Mouse (Mus musculus): Measurements from ENCODE around the gene Anapc4.

The Anapc4 gene

DNA sequence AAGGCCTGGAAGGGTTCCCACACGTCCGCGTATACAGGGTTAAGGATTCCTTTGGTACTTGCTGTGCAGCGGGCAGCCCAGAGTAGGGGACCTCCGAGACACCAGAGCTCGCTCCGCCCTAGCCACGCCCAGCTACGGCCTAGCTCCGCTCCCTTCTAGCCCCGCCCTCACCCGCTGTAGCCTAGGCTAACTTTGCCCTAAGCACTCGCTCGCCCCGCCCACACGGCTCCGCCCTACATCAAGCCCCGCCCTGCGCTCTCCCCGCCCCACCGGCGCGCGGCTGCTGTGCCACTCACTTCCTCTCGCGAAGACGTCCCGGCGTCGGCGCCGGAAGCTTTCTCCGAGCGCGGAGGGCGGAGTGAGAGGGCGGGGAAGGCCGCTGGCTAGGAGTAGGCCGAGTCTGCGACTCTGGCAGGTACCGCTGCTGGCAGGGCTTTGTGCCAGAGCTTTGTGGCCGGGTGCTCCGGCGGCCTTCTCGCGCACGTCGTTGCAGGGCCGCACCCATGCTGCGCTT is at the start of gene Anapc4:
TSS of gene Anapc4 (plus strand) at position 252 of the 514 bp plus-strand sequence.
- DNase-seq = peak; percentile 100

DNA sequence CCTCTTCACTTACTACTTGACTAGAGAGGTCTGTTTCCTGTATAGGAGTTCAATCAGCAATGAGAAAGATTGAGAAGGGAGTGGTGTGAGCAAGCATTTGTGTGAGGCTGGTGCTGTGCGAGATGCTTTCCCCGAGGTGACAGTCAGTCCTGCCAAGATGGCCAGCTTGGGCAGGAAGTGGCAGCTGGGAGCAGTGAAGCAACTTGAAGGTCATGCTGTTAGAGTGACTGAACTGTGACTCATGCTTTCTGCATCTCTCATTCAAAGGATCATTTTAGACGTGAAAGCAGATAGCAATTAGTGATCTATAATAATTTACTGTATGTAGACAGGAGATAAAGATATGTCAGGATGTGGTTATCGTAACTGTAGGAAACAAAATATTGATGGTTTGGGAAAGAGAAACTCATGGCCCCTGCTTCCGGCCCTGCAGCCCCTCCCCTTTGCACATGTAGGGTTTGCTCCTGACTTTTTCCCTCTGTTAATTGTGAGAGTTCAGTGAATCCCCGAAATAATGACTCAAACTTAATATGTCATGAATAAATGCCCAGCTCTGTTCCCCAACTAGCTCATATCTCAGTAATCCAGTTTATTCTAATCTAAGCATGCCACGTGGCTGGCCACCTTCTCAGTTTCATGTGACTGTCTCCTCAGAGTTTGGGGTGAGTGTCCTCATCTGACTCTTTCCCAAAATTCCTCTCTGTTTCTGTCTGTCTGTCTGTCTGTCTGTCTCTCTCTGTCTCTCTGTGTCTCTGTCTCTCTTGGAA is 47.1 kb upstream of the Anapc4 start:
- no peak for DNase-seq

DNA sequence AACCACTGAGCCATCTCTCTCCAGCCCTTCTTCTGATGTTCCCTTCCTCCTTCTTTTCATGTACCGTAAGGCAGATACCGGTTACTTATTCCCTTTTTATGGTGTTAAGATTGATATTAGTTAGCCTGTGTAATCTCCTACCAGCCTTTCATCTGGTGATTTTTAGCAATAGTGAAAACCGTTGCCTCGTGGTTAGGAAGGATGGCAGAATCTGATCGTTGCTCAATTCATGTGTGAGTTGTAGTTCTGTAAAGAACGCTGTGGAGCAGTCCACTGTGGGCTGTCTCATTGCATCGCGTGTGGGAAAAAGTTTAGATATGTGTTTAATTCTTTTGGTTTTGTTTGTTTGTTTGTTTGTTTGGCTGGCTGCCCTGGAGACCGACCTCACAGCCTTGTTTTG is 40.6 kb upstream of the Anapc4 start:
- no peak for DNase-seq

DNA sequence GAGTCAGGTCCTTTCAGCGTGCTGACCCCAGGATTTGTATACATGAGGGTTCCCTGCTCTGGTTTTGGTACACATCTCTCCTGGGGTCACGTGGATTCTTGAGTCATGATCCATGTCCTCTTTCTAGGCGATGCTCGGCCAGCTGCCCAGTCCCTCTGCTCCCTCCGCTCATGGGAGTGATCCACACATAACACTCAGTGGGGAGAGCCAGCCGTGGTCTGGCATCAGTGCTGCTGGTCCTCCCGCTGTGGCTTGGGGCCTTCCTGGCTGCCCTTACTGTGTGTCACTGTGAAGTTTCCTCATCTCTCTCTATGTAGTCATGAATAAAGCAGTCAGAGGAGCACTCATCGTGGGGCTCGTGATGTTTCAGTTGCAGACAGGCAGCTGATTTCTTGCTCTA is 39.7 kb upstream of the Anapc4 start:
- DNase-seq = no peak

DNA sequence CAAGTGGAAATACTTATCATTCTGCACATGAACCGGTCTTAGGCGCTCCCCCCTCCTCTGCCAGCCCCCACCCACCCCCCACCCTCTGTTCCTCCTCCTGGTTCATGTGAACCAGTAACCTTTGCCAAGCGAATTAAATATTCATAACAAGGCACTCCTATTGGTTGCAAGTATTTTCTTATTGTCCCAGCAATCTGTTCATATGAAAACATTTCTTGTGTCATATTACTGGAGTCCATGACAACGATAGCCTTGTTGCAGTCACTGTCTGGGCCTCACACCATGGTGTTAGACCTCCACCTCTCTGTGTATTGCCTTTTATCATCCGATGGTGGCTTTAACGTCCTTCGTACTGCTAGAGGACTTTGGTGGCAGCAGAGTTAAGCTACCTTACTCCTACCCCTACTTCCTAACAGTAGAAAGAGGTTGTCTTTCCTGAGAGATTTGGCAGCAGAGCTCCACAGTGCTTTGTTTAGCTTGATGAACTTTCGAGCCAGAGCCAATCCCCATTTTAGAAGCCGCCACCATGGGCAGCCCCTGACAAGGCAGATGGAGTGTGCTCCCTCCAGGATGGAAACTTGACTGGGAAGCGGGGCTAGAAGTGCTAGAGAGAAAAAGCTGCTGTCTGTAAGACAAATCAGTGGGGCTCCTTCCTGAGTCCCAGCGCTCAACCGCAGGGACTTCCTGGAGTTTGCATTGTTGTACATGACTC is 34.4 kb upstream of the Anapc4 start:
- DNase-seq = no peak

DNA sequence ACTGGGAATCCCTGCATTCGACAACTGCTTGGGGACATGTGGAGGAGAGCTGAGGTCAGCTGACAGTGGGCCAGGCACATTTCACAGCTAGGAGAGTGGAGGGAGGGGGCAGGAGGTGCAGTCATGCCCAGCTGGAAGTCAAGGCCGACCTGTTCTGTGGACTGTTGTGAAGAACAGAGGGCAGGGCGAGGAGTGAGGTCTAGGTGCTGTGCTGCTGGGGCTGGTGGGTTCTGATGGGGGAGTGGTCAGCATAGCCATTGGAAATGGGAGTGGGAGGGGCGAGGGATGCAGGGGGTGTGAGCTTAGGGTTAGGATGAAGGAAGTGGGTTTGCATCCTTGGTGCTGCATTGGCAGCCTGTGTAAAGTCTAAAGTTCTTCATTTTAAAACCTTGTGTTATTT is 28.0 kb upstream of the Anapc4 start:
- DNase-seq = no peak

DNA sequence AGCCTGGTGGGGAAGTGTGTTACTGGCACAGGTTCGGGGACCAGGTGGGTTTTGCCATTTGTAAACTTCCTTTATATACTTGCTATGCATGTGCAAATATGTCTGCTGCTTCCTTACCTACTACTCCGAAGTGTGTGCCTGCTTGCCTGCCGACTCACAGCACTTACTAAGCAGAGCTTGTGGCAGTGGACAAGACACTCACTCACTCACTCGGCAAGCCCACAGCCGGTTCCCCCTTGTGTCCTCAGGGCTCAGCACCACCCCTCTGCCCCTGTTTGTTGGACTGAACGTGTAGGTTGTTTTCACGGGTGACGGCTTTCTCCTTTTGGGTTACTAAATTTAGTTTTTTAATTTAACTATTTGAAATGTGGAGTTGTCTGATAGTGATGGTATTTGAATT is 27.5 kb upstream of the Anapc4 start:
- DNase-seq = no peak

DNA sequence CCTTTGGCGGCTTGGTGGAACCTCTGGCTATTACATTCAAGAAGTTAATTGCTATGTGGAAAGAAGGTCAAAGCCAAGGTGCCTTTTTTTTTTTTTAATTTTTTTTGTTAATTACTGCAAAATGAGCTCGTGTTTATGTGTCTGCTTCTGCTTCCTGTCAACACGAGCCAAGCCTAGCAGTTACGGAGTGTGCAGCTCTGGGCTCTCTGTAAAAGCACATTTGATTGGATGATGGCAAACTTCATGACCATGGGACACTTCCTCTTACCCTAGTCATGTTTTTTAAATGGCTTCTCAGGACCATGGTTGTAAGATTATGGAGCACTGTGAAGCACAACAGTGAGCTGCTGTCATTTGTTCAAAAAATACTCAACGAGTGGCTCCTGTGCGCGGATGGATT is 26.8 kb upstream of the Anapc4 start:
- DNase-seq = no peak

DNA sequence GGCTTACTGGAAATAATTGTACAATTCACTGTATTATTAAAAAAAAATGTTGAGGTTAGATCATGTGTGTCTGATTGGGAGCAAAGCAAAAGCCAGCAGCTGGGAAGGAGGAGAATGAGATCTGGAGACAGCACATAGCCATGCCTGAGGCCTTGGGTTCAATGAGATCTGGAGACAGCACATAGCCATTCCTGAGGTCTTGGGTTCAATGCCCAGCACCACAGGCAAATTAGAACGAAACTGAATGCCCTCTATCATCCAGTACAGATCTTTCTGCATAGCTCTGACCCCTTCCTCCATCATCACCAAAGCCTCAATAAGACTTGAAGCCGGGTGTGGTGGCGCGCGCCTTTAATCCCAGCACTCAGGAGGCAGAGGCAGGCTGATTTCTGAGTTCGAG is 23.4 kb upstream of the Anapc4 start:
- DNase-seq = no peak

DNA sequence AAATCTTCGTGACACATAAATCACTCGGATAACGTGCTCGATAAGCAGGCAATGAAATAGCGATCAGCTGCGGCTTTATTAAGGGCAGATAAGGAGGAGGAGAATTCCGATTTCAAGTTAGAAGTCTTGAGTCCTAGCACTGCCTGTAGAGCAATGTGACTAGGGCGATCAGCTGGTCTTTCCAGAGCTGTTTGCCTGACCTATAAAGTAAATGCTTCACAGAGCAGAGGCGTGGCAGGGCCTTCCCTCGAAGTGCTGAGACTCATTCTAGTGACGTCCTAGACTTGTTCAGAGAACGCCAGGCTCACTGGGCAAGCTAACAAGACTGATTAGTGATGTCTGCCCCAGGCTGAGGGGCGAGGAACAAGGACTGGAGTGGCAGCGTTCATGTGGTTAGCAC is 22.8 kb upstream of the Anapc4 start:
- no peak for DNase-seq

DNA sequence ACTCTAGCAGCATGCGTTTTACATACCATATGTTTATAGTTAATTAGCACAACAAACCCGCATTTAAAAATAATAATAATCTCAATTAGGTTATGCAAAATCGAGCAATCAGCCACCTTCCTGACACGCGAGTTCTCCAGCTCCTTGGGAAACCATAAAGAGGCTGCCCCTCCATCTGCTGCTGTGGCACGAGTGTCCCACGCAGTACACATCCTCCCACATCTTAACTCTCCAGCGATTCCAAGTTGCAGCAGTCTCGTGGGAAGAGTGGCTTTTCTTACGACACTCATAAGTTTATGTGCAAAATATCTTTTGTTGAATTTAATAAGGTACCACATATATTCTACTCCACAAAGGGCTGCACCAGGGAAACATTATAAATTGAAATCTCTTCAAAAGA is 21.4 kb upstream of the Anapc4 start:
- no peak for DNase-seq

DNA sequence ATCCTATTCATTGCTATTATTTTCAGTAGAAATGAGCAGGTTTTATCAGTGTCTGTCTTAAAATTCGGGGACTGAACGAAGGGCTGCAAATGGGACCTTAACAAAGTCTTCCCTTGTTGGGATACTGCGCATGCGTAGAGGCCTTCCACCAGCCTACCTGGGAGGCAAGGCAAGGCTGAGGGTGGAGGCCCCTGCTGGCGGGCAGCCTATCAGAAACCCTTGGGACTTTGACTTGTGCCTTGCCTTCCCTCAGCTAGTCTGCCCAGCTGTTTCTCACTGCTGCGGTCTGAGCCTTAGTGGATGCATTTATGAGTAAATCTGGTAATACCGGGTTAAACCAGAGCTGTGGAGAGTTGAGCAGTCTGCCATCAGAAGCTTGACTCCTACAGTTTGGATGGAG is 20.5 kb upstream of the Anapc4 start:
- no peak for DNase-seq

DNA sequence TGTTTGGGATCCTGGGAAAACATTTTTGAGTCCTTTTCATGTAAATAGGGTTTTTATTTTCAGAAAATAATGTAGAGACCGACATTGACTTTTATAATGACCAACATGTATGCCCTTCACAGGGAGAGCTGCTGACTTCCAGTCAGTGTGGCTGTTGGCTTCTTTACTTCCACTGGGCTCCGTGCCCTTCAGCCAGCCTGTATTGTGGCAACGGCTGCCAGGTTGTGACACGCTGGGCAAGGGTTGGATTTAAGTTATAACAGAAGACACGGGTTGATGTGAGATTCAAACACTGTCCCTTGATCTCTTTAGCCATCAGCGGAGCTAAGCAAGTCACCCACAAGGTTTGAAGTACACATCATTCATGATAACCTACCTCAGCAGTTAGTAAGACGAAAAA is 15.1 kb upstream of the Anapc4 start:
- no peak for DNase-seq

DNA sequence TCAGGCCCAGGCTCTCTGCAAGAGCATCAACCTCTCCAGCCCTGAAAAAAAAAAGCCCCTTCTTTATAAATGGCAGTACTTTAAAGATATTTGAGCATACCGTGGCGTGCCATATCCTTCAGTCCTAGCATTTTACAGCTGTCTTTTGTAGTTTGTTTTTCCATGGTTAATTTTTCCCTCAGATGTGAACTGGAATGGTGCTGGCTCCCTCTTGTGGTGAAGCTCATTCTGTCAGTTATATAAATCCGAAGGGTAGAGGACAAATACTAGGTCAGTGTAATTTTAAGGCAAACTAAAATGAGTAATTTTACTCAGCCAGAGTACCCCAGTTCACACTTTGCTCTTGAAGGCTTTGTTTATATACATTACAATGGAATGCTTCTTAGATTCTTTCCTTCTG is 12.1 kb upstream of the Anapc4 start:
- DNase-seq = peak; percentile 73

DNA sequence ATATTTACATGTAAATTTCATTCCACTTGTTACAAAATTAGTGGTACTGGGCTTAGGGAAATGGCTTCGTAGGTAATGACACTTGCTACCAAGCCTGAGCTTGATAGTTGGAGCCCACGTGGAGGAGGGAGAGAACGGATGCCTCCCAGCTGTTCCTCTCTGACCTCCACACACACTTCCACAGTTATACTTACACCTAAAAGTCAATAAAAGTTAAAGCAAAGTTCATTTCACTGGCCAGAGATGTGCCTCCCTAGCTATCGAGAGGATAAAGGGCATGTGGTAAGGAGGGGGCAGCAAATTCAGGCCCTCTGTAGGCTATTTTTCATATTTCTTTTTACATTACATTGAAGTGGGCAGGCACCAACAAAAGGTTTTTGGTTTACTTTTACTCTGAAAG is 5.9 kb upstream of the Anapc4 start:
- DNase-seq = no peak

DNA sequence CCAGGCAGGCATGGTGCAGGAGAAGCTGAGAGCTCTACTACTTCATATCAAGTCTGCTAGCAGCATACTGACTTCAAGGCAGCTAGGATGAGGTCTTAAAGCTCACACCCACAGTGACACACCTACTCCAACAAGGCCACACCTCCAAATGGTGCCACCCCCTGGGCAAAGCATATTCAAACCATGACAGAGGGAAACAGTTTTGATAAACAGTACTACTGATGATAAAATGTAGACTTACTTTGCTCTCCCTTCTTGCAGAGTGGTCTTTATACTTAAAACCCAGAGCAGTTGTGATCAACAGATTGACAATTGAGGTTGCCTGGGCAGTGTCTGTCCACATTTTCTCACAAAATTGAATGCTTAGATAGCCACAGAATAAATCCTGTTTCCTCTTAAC is 807 bp upstream of the Anapc4 start:
- no peak for DNase-seq

DNA sequence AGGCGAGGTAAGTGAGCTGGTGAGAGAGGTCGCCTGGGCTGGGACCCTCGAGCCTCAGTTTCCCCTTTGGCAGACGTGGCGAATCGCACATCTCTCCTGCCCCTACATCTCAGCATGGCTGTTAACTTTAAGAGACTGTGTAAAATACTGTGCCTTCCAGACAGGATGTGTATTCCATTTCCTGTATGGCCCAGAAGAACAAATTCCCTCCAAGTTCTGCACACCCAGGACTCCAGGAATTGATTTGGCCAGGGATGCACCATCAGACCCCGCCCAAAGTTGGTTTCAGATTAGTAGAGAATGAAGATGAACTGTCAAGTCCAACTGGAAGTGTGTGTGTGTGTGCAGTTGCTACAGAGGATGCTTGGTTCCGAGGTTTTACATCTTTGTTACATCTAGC is 574 bp downstream of the Anapc4 start:
- no peak for DNase-seq

DNA sequence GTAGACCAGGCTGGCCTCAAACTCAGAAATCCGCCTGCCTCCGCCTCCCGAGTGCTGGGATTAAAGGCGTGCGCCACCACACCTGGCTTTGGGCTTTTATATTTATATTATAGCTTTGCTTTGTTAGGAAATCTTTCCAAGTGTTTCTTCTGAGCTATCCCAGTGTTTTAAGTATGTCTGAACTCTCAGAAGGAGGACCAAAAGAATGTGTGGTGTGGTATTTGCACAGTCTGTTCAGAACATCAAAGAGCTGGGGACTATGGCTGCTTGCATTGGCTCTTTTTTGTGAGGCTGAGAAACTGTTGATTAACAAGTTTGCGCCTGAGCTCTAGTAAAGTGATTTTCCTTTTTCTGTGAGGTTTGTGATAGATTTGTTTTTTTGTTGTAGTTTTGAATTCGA is 10.5 kb downstream of the Anapc4 start:
- no peak for DNase-seq

DNA sequence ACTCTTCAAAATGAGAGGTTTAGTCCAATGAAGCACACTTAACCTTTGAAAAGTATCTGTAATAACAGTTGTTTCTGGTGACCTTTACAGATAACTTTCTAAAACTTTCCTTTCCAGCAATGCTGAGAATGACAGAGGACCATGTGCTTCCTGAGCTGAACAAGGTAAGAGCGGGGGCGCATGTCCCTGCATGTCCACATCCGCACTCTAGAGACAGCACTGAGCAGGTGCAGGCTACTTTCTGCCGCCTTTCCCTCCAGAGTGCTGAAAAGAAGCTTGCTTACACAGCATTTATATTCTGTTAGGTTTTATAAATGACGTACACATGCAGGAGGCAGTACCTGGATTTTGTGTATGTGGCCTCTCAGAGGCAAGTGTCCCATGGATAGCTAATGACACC is 21.9 kb downstream of the Anapc4 start:
- no peak for DNase-seq

DNA sequence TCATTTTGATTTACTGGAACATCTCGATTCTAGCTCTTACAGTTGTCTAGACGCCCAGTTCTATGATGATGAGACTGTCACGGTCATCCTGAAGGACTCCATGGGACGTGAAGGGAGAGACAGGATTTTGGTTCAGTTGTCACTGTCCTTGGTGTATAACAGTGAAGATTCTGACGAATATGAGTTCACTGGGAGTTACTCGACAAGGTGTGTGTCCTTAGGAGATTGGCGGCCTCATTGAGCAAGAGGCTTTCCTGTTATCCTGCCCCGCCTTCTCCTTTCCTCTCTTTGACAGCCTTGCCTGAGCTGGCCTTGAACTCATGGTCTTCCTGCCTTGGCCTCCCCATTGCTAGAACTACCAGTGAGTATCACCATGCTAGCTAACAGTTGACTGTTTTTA is 30.6 kb downstream of the Anapc4 start:
- no peak for DNase-seq

DNA sequence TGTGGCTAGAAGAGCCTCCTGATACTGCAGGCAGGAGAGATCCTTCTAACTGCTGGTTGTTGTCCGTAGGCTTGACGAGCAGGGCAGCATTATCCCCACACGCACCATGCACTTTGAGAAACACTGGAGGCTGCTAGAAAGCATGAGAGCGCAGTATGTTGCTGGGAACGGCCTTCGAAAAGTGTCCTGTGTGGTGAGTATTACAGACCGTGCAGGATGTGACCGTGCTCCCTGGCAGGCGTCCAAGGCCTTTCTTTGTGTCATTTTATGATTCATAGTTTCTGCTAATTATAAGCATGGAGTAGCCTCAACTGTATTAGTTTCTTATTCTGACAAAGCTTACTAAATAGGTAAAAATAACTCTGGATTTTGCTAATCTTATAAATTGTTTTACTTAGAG is 32.0 kb downstream of the Anapc4 start:
- DNase-seq = peak; percentile 76

DNA sequence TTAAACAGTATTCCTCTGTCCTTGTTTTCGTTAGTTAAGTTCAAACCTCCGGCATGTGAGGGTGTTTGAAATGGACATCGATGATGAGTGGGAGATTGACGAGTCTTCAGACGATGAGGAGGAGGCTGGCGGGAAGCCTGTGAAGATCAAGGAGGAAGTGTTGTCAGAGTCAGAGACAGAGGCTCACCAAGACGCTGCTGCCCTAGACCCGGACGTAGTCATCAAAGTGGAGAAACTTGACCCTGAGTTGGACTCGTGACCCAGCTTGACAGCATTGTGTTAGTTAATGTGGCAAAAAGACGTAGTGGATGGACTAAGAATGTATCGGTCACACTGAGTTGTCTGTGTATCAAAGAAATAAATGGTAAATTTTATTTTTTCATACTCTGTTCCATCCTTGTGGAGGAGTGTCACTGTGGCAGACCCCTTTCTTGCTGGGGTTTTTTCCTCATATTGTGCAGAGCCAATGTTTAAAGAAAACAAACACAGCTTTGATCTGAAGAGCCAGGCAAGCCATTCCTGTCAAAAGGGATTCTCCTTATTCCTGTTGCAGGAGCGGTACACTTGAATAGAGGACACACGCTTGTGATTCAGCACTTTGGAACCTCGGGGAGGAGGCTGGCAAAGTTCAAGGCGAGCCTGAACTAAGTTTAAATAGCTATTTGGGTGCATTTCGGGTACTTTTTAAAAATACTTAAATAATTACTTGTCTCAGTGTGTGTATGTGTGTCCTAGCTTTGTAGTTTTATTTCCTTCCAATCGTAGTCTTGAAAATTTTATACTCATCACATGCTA is 32.7 kb downstream of the Anapc4 start:
- DNase-seq = no peak

DNA sequence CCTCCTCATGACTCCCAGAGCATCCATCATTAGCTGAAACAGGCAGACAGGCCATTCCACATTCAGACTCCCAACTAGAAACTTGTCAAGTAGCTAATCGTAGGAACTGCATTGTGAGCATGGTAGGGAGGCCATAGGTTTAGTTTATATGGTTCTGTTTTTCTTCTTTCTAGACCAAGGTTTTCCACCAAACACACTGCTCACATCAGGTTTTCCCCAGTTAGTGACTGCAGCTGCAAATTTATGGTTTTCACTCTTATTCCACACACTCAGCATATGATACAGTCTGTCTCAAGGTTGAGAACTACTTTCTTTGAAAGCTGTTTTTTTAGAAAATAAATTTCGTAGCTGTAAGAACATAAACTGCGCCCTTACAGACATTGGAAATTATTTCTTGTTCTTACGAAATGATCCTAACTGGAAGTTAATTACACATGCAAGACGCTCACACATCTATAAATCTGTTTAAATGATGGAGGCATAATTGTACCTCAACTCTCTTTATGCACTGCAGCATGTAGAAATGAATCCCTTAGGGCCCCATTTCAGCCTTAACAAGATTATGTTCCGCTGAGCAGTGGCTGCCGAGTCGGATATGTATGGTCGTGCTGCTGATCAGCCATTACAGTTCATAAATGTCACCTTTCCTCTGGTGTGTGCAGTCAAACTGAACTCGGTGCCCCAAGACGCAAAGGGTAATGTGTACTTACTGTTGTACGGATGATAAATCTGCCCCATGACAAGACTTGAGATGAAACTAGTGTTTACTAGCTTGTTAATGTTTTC is 35.3 kb downstream of the Anapc4 start:
- no peak for DNase-seq

Measured in lung, postnatal 14 days (tissue).